Mouse (Mus musculus) c-Kit-positive CD71-positive TER-119-negative erythroid progenitor cells, embryonic 14.5 days (primary cell): ENCODE measurements around the gene Rbp1.

Experiments used
- DNase-seq: peaks from one replicate; pipeline ENCODE4 v3.0.0-alpha.2; 2013; ENCODE audit warnings: low read depth

The Rbp1 gene

DNA sequence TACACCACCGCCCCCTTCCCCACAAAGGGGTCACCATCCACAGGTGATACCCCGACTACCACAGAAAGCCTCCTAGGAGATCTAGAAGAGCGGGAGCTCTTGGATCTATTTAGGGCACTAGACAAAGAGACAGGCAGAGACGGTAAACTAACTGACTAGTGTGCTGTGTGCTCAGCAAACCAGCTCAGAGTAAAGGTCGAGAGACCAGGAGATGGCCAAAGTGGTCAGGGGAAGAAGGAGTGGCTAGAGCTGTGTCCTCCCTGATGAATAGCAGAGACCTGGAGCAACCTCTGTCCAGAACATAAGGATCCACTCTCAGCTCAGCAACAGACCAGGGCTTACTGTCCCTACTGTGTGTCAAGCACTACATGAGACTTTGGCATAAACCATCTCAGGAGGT, at the start of gene Rbp1:
Gene Rbp1 (plus strand): TSS at position 306 of the 400 bp plus-strand sequence.
- DNase-seq = no peak

DNA sequence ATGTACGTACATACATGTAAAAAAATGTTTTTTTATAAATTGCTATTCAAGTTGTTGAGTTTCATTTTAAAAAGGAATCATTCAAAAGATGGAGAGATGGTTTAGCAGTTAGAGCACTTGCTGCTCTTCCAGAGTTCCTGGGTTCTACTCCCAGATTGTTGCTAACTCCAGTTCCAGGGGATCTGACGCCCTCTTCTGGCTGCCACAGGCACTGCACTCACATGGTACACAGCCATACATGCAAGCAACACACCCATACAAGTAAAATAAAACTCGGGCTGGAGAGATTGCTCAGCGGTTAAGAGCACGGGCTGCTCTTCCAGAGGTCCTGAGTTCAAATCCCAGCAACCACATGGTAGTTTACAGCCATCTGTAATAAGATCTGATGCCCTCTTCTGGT, 49.4 kb upstream of the Rbp1 start:
- no peak for DNase-seq

DNA sequence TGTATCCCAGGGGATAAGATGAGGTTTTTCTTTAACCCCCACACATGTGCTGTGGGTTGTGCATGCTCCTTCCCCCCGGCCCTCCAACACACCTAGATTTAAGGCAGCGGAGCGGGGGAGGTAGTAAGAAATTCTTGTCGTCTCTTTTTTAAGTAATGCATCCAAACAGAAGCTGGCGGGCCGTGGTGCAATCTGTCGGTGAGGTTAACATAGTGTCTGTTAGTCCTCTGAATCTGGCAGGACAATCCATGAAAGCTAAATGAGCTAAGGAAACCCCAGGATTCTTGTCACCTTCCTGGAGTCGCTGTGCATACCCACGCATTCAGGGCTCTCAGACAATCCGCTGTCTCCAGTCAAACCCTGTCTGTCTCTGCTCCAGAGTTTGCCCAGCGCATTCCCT, 47.9 kb upstream of the Rbp1 start:
- DNase-seq = no peak

DNA sequence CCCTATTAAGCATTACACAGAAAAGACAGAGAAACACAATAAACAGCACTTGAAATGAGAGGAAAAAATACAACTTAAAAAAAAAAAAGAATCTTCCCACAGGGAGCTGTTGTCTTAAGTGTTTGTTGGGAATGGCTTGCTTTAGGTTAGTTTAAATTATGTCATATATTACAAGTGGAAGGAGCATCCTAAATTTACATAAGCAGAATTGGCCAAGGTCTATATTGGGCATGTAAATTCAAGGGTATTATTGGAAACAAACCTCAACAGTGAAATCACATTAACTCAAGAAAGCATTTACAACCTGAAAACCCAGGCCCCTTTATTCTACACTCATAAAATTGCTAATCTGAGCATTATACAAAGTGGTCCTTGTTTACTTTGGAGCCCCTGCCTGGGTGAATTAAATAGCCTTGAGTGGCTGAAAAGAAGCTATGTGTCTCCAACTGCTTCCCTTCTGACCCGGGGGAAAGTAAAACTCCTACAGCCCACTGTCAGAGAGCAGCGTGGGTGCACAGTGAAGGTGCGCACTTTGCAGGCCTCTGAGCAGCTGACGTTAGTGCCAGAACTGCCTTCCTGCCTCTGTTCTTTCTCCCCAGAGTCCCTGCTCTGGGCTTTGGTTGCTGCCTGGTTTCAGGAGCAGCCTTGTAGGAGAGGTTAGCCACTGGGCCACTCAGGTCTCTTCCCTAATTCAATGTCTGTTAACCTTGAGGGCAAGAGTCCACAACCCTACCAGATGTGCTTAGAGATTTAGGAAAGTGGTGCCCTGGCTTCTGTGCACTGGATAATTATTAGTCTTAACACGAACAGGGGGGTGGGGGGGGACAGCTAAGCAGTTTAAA, 47.2 kb upstream of the Rbp1 start:
- DNase-seq = no peak

DNA sequence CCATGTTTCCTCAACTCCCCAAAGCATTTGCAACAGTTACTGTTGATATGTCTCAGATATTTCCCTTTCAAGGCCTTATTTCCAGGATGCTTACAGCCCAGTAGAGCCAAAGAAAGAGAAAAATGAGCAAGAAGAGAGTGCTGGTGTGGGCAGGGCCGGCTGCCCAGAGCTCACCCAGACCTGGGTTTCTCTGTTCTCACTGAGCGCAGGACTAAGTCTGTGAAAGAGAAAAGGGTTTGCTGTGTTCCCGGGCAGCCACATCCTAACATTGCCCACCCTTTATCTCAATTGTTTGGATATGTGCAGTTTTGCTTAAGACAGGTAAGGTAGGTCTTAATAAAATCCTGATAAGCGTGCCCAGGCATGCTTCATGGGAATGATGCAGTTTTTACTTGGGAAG, 43.0 kb upstream of the Rbp1 start:
- no peak for DNase-seq

DNA sequence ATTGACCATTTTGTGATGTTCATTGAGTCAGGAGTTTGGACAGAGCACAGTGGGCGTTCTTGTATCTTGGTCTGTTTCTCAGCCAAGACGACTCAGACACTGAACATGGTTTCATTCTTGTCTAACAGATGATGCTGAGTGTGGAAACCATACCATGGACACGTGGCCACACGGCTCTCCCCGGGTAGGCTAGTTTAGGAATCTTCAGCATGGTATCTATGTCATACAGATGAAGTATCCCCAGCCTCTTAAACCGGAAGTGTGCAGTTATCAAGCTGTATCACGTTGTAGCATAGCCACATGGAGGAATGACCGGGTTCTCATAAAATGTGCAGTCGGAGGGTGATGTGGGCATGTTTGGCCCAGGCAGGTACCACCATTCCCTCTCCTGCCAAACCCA, 42.2 kb upstream of the Rbp1 start:
- DNase-seq = no peak

DNA sequence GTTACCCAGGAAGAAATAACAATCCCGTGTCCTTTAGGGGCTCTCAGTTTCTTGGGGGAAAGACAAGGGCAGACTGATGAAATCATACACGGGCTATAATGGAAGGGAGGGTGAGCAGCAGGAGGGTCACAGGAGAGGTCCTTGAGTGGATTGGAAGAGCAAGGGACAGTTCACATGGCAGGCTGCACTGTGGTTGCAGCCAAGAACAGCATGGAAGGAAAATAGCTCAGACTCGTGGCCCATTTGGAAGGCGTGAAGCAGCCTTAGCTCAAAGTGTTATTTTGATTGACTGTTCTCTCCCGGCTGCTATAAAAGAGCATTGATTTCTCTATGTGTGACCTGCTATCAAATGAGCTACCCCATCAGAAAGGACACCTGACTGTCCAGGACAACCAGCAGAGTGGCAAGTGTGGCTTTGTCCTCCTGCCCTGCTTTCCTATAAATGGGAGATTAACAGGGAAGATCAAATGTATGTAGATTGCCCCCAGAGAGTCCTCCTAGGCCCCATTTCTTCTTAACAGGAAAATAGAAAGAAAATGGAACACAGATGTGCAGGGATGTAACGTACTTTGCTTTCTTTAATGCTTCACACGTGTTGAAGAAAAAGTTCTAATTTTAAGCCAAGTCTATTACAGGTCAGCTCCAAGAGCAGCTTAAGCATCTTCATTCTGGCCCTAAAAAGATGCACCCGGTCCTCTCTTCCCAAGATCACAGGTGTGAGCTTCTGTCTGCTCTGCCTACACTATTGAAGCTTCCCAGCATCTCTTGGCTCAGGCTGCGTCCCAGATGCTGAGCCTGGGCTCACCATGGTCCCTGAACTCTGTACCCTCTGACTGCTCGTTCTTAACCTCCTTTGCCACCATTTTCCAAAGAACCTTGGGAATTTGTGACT, 34.8 kb upstream of the Rbp1 start:
- no peak for DNase-seq

- DNase-seq = no peak
Observed at GRCm38 (mm10) chr9:98388633-98388965, 34.2 kb upstream of the Rbp1 start.

DNA sequence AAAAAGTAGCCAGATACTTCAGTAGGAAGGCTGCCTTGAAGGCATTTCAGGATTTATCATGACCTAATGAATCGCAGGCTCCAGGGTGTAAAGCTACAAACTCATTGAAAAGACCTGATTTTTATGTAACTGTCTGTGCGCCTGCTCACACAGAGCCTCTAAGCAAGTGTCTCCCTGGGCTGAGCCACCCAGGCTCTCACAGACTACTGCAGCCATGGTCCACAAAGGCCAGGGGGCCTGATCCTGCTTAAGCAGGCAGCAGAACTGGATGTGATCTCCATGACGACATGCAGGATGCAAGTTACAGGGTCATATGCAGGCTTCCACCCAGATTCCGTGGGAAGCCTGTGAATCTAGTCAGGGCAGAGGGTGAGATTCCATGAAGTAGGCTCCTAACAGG, 29.3 kb upstream of the Rbp1 start:
- no peak for DNase-seq

GRCm38 (mm10) chr9:98397211-98397610, 25.6 kb upstream of the Rbp1 start:
- DNase-seq = no peak

GRCm38 (mm10) chr9:98397866-98398265, 24.9 kb upstream of the Rbp1 start:
- no peak for DNase-seq

DNA sequence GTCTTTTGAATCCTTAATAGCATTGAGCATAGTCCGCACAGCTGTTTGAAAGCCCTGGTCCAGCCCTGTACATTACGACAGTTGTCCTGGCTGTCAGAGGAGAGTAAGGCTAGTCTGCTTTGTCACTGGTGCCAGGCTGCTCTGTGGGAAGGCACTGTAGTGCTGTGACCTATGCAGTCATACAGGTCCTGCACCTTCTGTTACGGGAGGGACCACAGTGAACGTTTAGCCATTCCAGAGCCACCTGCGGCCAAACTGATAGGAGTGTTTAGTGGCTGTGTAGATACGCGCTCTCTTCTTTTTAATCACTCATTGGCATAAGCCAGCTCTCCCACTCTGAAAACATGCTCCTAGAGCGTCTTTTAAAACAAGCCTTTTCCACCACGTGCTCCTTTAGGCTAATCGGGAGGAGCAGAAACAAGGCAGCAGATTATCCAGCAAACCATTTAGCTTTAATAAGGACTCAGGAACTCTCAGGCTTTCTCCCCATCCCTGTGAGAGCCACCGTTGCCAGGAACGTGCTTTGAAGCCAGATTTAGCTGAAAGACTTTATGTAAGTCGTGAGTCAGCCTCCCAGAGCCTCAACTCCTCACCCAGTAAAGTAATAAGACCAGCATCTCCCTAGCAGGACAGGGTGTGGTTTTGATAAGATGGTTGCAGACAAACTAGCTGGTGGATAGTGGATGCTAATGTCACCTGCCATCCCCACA, 22.4 kb upstream of the Rbp1 start:
- DNase-seq = no peak

- DNase-seq = no peak
Observed at GRCm38 (mm10) chr9:98401611-98402010, 21.1 kb upstream of the Rbp1 start.

- DNase-seq = no peak
Observed at GRCm38 (mm10) chr9:98407771-98408170, 15.0 kb upstream of the Rbp1 start.

GRCm38 (mm10) chr9:98409137-98409536, 13.6 kb upstream of the Rbp1 start:
- peak; percentile 46 for DNase-seq

- no peak for DNase-seq
Observed at GRCm38 (mm10) chr9:98415427-98415826, 7.3 kb upstream of the Rbp1 start.

DNA sequence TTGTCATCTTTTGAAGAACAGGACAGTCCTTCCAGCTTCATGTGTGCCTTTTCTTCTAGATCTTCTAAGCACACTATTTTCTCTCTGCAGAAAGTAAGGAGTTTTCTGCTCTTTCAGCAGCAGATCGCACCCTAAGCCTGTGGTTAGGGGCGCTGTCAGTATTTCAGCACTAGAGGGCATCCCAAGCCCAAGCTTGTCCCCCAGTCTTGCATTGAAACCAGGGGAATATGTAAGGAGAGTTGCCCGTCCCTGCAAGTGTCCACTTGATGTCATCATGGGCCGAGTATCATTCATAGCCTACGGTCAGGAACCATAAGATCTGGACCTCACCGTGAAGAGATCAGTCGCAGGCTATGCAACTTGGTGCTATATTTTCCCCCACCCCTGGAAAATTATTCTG, 4.8 kb upstream of the Rbp1 start:
- DNase-seq = no peak

GRCm38 (mm10) chr9:98418346-98418745, 4.4 kb upstream of the Rbp1 start:
- no peak for DNase-seq

GRCm38 (mm10) chr9:98420666-98421065, 2.1 kb upstream of the Rbp1 start:
- DNase-seq = no peak

GRCm38 (mm10) chr9:98421903-98422302, 858 bp upstream of the Rbp1 start:
- no peak for DNase-seq

GRCm38 (mm10) chr9:98423691-98424090, 930 bp downstream of the Rbp1 start:
- DNase-seq = no peak

DNA sequence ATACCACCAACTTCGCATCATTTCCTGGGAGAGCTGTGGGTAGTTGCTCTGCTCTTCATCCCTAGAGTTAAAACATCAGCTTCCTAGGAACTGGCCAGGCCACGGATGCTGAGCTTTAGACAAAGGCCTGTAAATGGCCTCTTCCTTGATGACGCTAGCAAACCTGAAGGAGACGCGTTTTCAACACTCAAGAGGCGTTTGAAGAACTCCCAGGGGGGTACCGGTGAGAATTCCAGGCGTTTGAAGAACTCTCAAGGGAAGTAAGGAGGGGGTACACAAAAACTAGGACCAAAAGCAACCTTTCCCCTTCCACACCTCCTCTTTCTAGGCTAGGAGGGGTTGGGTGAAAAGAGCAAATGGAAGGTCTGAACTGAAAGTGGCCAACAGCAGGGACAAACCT, 1.5 kb downstream of the Rbp1 start:
- no peak for DNase-seq

GRCm38 (mm10) chr9:98424725-98425210, 2.0 kb downstream of the Rbp1 start:
- DNase-seq = no peak
